In the genomic region with DNA sequence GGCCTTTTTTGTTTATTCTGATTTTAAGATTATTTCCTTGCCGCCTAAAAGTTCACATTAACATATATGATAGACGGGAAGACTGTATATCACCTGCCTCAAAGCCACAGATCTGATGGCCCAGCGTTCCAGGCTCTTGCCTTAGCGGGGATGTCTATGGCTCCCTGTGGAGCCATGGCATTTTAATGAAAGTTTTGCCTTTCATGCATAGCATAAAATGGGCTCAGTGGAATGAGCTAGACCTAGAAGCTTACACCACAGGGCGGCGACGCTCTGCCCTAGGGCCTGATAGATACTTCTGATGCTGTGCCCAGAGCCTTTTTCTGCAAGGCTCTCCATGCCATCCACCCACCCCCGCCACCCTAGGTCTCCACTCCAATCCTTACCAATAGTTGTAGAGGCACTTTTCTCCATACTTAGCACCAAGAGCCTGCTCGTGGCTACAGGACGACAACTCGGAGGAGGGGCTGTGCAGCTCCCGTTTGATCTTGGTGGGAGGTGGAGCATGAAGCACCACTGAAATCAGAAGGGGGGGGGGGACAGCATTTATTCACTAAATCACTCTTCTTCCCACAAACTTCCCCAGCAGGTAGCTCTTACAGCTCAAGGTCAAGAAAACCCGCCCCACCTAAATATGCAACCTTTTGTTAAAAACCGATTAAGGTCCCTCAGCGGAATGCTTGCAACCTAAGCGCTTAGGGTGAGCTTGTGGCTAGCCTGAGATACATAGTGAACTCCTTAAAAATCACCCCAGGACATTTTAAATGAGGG, we compare ENCODE assay signal across 25 mouse cellular contexts. TPM values are rescaled to one million over a fixed set of nuclear protein-coding genes. Genes with fewer than 3 reads are reported as not detected.
DNase-seq lines count a peak whose midpoint lies in the region; ATAC-seq lines count a peak whose summit lies in the region.
"Had no signal": no experiment of that assay in that cellular context is flagged by ENCODE, and none has a peak within 500 bp of the region (broad histone marks: within the 10 kb centered on the region; RNA-seq: fewer than 3 reads in every experiment).

No protein-coding gene starts in this region.

- 55% methylated on average over 16 of the region's 16 CpGs for WGBS in hindbrain, embryonic 13.5 days
- 57% methylated on average over 16 of the region's 16 CpGs for WGBS in hindbrain, embryonic 12.5 days
- WGBS in midbrain, embryonic 13.5 days, result 56% methylated on average over 16 of the region's 16 CpGs
- WGBS in midbrain, embryonic 10.5 days, result 68% methylated on average over 16 of the region's 16 CpGs
- 26% methylated on average over 16 of the region's 16 CpGs for WGBS in neural tube, embryonic 15.5 days
- WGBS in forebrain, embryonic 14.5 days, result 58% methylated on average over 16 of the region's 16 CpGs

- H3K9ac ChIP-seq in hindbrain, embryonic 13.5 days, result no peak overlapping the region
- H3K9ac ChIP-seq in hindbrain, embryonic 12.5 days, result no peak overlapping the region
- no peak overlapping the region for H3K9ac ChIP-seq in midbrain, embryonic 13.5 days (replicated peaks)
- H3K9ac ChIP-seq in neural tube, embryonic 15.5 days (replicated peaks), result no peak overlapping the region
- no peak overlapping the region for H3K9ac ChIP-seq in forebrain, embryonic 14.5 days (ENCODE audit: low read length)
- H3K9ac ChIP-seq: embryonic facial prominence, embryonic 13.5 days; heart, embryonic 13.5 days; liver, embryonic 15.5 days; lung, embryonic 14.5 days; stomach, embryonic 15.5 days had no signal

- H3K27me3 ChIP-seq in hindbrain, embryonic 13.5 days, result no peaks in the 10 kb centered on the region
- no peaks in the 10 kb centered on the region for H3K27me3 ChIP-seq in hindbrain, embryonic 12.5 days
- no peaks in the 10 kb centered on the region for H3K27me3 ChIP-seq in midbrain, embryonic 13.5 days
- no peaks in the 10 kb centered on the region for H3K27me3 ChIP-seq in midbrain, embryonic 10.5 days (ENCODE audit: low read depth, poor library complexity, severe bottlenecking)
- no peaks in the 10 kb centered on the region for H3K27me3 ChIP-seq in neural tube, embryonic 15.5 days (replicated peaks)
- no peaks in the 10 kb centered on the region for H3K27me3 ChIP-seq in forebrain, embryonic 14.5 days (replicated peaks; ENCODE audit: control insufficient read depth, insufficient read depth, low read length)
- H3K27me3 ChIP-seq: embryonic facial prominence, embryonic 13.5 days; heart, embryonic 13.5 days; liver, embryonic 15.5 days; stomach, embryonic 15.5 days had no signal

- H3K27ac ChIP-seq in hindbrain, embryonic 13.5 days, result no peak overlapping the region
- no peak overlapping the region for H3K27ac ChIP-seq in hindbrain, embryonic 12.5 days
- no peak overlapping the region for H3K27ac ChIP-seq in midbrain, embryonic 13.5 days
- H3K27ac ChIP-seq in midbrain, embryonic 10.5 days (replicated peaks), result no peak overlapping the region
- H3K27ac ChIP-seq in neural tube, embryonic 15.5 days (replicated peaks), result no peak overlapping the region
- H3K27ac ChIP-seq in forebrain, embryonic 14.5 days (ENCODE audit: low read depth, low read length), result no peak overlapping the region
- H3K27ac ChIP-seq: embryonic facial prominence, embryonic 13.5 days; forebrain, embryonic 10.5 days; gastrocnemius, adult 2 months; heart, embryonic 13.5 days; kidney, postnatal 0 days; liver, embryonic 15.5 days; stomach, embryonic 15.5 days had no signal

- H3K36me3 ChIP-seq in hindbrain, embryonic 13.5 days, result no peaks in the 10 kb centered on the region
- no peaks in the 10 kb centered on the region for H3K36me3 ChIP-seq in hindbrain, embryonic 12.5 days
- no peaks in the 10 kb centered on the region for H3K36me3 ChIP-seq in midbrain, embryonic 13.5 days
- H3K36me3 ChIP-seq in midbrain, embryonic 10.5 days, result peaks cover 30% of the 10 kb centered on the region
- H3K36me3 ChIP-seq in neural tube, embryonic 15.5 days, result no peaks in the 10 kb centered on the region
- no peaks in the 10 kb centered on the region for H3K36me3 ChIP-seq in forebrain, embryonic 14.5 days (ENCODE audit: control insufficient read depth, insufficient read depth, low read length)
- H3K36me3 ChIP-seq: liver, embryonic 15.5 days; stomach, embryonic 15.5 days had no signal

- DNase-seq in midbrain, embryonic 10.5 days (ENCODE audit: low spot score), result no peak
- DNase-seq in R1 (ENCODE audit: low read depth, low spot score), result peak; percentile 99
- no peak for DNase-seq in forebrain, embryonic 14.5 days (ENCODE audit: low spot score)
- no peak for DNase-seq in adrenal gland, adult 8-10 months
- DNase-seq: adrenal gland, postnatal 25 days; cerebellum, adult 18-20 months; cerebellum, postnatal 10 days; gastrocnemius, adult 2 months; kidney, adult 8-10 months; kidney, postnatal 4 days; lung, embryonic 14.5 days; lung, postnatal 36 days; right cerebral cortex, postnatal 25 days had no signal

- H3K4me1 ChIP-seq in hindbrain, embryonic 13.5 days (replicated peaks), result peaks cover 13% of the 10 kb centered on the region
- H3K4me1 ChIP-seq in hindbrain, embryonic 12.5 days, result 0 out of 2 replicates have a peak, but pooled peaks cover 2% of the 10 kb centered on the region
- H3K4me1 ChIP-seq in midbrain, embryonic 13.5 days (replicated peaks), result peaks cover 9% of the 10 kb centered on the region; the same call in 1 of the 2 replicates
- peaks cover 20% of the 10 kb centered on the region for H3K4me1 ChIP-seq in midbrain, embryonic 10.5 days
- peaks cover 21% of the 10 kb centered on the region for H3K4me1 ChIP-seq in neural tube, embryonic 15.5 days
- H3K4me1 ChIP-seq in forebrain, embryonic 14.5 days (ENCODE audit: control insufficient read depth, insufficient read depth, low read length), result no peaks in the 10 kb centered on the region
- H3K4me1 ChIP-seq: embryonic facial prominence, embryonic 13.5 days; stomach, embryonic 15.5 days had no signal

- no peaks in the 10 kb centered on the region for H3K9me3 ChIP-seq in hindbrain, embryonic 13.5 days
- H3K9me3 ChIP-seq in hindbrain, embryonic 12.5 days (replicated peaks), result no peaks in the 10 kb centered on the region
- no peaks in the 10 kb centered on the region for H3K9me3 ChIP-seq in midbrain, embryonic 13.5 days
- H3K9me3 ChIP-seq in midbrain, embryonic 10.5 days (replicated peaks), result no peaks in the 10 kb centered on the region
- no peaks in the 10 kb centered on the region for H3K9me3 ChIP-seq in neural tube, embryonic 15.5 days (replicated peaks)
- no peaks in the 10 kb centered on the region for H3K9me3 ChIP-seq in forebrain, embryonic 14.5 days (replicated peaks; ENCODE audit: control insufficient read depth, low read length)
- H3K9me3 ChIP-seq: embryonic facial prominence, embryonic 13.5 days; forebrain, embryonic 10.5 days; heart, embryonic 13.5 days; liver, embryonic 15.5 days; stomach, embryonic 15.5 days had no signal

- no peak overlapping the region for H3K4me2 ChIP-seq in hindbrain, embryonic 13.5 days
- H3K4me2 ChIP-seq in hindbrain, embryonic 12.5 days (replicated peaks), result no peak overlapping the region
- no peak overlapping the region for H3K4me2 ChIP-seq in midbrain, embryonic 13.5 days (replicated peaks)
- H3K4me2 ChIP-seq in neural tube, embryonic 15.5 days, result no peak overlapping the region
- no peak overlapping the region for H3K4me2 ChIP-seq in forebrain, embryonic 14.5 days (ENCODE audit: low read length)
- H3K4me2 ChIP-seq: embryonic facial prominence, embryonic 13.5 days; heart, embryonic 13.5 days; liver, embryonic 15.5 days; lung, embryonic 14.5 days; stomach, embryonic 15.5 days had no signal

- peak; percentile 54; the same call in 1 of the 2 replicates for ATAC-seq in hindbrain, embryonic 13.5 days (ENCODE audit: low FRiP score)
- ATAC-seq in hindbrain, embryonic 12.5 days (ENCODE audit: low FRiP score), result no peak
- 0 out of 2 replicates have a peak, but pooled peaks have one; percentile 30 for ATAC-seq in midbrain, embryonic 13.5 days
- peak; percentile 71 for ATAC-seq in neural tube, embryonic 15.5 days (ENCODE audit: low FRiP score)
- no peak for ATAC-seq in forebrain, embryonic 14.5 days
- ATAC-seq: intestine, embryonic 16.5 days; midbrain, embryonic 16.5 days had no signal

- H3K4me3 ChIP-seq in hindbrain, embryonic 13.5 days, result no peak overlapping the region
- H3K4me3 ChIP-seq in hindbrain, embryonic 12.5 days, result no peak overlapping the region
- no peak overlapping the region for H3K4me3 ChIP-seq in midbrain, embryonic 13.5 days (replicated peaks)
- H3K4me3 ChIP-seq in midbrain, embryonic 10.5 days, result no peak overlapping the region
- no peak overlapping the region for H3K4me3 ChIP-seq in neural tube, embryonic 15.5 days (replicated peaks)
- no peak overlapping the region for H3K4me3 ChIP-seq in forebrain, embryonic 14.5 days (ENCODE audit: low read depth, low read length)
- H3K4me3 ChIP-seq: embryonic facial prominence, embryonic 13.5 days; forebrain, embryonic 10.5 days; gastrocnemius, adult 2 months; heart, embryonic 13.5 days; liver, embryonic 15.5 days; stomach, embryonic 15.5 days had no signal

RNA-seq across cellular contexts. Expression of gene Etv5, which starts 26.9 kb away (rescaled TPM):
- 17.7 and 18.9 TPM in 2 replicates for polyA plus RNA-seq in hindbrain, embryonic 13.5 days (2015; fragmentation: Nextera tagmentation; extraction: Ambion mirVana)
- 25.4 and 27.3 TPM in 2 replicates for polyA plus RNA-seq in hindbrain, embryonic 12.5 days (2016; fragmentation: Nextera tagmentation; extraction: Ambion mirVana)
- polyA plus RNA-seq in midbrain, embryonic 13.5 days (2015; fragmentation: Nextera tagmentation; extraction: Ambion mirVana), result 9.5 and 9.9 TPM in 2 replicates
- polyA plus RNA-seq in midbrain, embryonic 10.5 days (2016; fragmentation: Nextera tagmentation; extraction: Ambion mirVana), result 20.6 and 24.4 TPM in 2 replicates
- 22.3 and 24.6 TPM in 2 replicates for polyA plus RNA-seq in neural tube, embryonic 15.5 days (2015; fragmentation: Nextera tagmentation; extraction: Ambion mirVana)
- 17.8 and 20.7 TPM in 2 replicates for polyA plus RNA-seq in forebrain, embryonic 14.5 days (2014; fragmentation: Nextera tagmentation; extraction: Ambion mirVana)
- 10 to 100 TPM; 26.9 to 38.9 (median 29.8) TPM for total RNA-seq in adrenal gland, adult 8-10 months (2022)

Comparison
In these comparisons a context has a peak if more than half of its experiments do, and no peak if none do; other contexts are left out.
1. ATAC-seq: peak in hindbrain, embryonic 13.5 days (single experiment), midbrain, embryonic 13.5 days (single experiment) and neural tube, embryonic 15.5 days (single experiment); none in hindbrain, embryonic 12.5 days (single experiment) and forebrain, embryonic 14.5 days (single experiment).